Mouse (Mus musculus) Patski (cell line): ENCODE measurements at regions not wholly inside any gene's neighbourhood (a gene's known extent, or its start where the extent isn't known, plus 50 kb on each side); places are given as distances from the start of the nearest gene placed in this dataset.

Experiments used
- ATAC-seq: fragments of 100-300 bp; one replicate; pipeline ENCODE4 v1.8.0; 2021
- CTCF ChIA-PET: fragments of 350-600 bp; sonication (Branson Sonifier 250); formaldehyde crosslinking; loops from one replicate; lab custom pipeline; 2022; ENCODE audit warnings: inconsistent platforms; lab: Charles Lee
- POLR2A ChIA-PET: fragments of 350-600 bp; sonication (Branson Sonifier 250); formaldehyde crosslinking; loops from one replicate; lab custom pipeline; 2022; ENCODE audit warnings: antibody characterized with exemption, inconsistent platforms; lab: Charles Lee
- DNase-seq: peaks from one replicate; pipeline ENCODE4 v3.0.0-alpha.2; 2011; ENCODE audit warnings: low read depth, low spot score
- H3K27me3 ChIP-seq: fragments of 371-371 bp; one replicate; pipeline ENCODE4 v1.5.1; 2021
- CTCF ChIP-seq: fragments of 100-300 bp; IDR thresholded peaks from one replicate; pipeline ENCODE4 v1.5.1; 2021
- in situ Hi-C: fragments of 300-500 bp; cut with MboI; formaldehyde crosslinking; loops from 3 replicates; pipeline ENCODE4 v1.11.1; 2018; ENCODE audit warnings: low pct_unique_long_range_greater_than_20kb, mixed read lengths

DNA sequence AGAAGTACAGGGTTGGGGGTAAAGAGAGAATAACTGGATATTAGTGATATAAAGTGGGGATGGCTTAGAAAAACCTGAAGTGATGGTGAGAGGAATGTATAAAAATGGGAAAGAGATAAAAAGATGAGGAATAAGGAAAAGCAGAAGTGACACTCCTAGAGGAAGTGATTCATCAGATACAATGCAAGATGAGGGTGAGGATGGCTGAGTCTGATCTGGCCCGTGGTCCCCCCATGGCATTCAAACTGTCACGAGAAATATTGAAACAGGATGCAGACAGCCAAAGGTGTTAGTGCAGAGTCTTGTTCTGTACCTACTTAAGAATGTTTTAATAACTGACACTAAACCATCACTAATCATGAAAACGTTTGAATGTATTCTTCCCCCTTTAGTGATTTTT lies 56.2 kb upstream of the Kitl start:
- TF ChIP-seq CTCF: no peak
- in situ Hi-C loops: no loop called here
- POLR2A ChIA-PET: no interaction called here

DNA sequence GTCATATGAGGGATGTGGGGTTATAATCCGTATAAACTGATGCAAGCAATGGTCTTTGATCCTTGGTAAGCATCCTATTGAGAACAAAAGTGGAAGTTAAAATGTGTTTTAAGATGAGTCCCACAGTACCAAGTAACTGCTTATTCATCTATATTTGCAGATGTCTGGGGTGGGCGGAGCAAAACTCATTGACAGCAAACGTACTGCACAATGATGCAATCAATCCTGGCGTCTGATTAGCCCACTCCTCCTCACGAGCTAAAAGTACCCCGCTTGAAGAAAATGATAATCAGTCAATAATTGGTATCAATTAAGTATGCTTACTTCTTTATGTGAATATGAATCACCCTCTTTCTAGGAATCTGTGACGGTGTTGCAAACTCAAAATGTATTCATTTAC lies 62.9 kb upstream of the Kitl start:
- in situ Hi-C loops: no loop called here
- no peak for DNase-seq
- ChIA-PET POLR2A (no interaction called here), CTCF (interaction anchor here (1.3 kb wide), 1 partner anchor 35 kb away, joined by 4 read pairs; no protein-coding TSS in a partner anchor)
- H3K27me3 ChIP-seq: no peaks in the 10 kb centered on the region
- no peak for ATAC-seq
- no peak for TF ChIP-seq CTCF

More for the DNA sequence above, 56.2 kb upstream of the Kitl start:
- DNase-seq: no peak
- ATAC-seq: no peak
- H3K27me3 ChIP-seq: no peaks in the 10 kb centered on the region
- CTCF ChIA-PET: no interaction called here

DNA sequence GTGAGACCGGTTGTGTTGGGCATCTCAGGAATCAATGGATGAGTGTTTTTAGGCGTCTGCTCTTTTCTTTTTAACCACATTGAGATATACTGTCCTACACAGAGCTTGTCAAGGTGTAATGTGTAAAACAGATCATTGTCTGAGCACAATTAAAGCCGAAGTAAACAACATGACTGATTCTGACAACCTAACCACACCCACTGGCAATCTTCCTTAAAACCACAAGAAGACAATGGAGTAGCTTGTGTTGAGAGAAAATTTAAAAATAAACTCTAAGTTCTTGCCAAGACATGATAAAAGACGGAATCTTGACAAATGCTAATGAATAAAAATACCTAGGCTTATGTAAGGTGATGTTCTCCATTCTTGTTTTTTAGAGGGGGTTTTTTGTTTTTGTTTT lies 63.7 kb upstream of the Kitl start:
- DNase-seq: no peak

DNA sequence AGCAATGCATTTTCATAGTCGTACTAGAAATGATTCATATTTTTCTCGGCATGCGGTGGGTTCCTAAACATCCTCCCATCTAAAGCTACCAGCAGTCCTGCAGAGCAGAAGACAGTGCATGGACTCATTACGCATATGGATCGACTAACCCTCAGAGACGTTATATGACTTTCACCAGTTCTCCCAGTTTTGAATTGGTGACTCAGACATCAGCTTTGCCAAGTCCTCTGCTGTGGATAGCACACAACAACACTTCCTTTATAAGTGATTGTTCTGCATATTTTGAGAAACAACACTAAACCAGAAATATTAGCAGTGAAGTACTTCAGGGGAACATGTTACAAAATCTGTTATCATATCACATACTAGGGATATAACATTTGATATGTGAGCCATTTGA lies 64.1 kb upstream of the Kitl start:
- CTCF ChIA-PET: no interaction called here
- no peaks in the 10 kb centered on the region for H3K27me3 ChIP-seq
- DNase-seq (no peak), ATAC-seq (no peak)
- TF ChIP-seq CTCF: no peak
- in situ Hi-C loops: no loop called here
- POLR2A ChIA-PET: no interaction called here

More for the DNA sequence above, 63.7 kb upstream of the Kitl start:
- H3K27me3 ChIP-seq: no peaks in the 10 kb centered on the region
- in situ Hi-C loops: no loop called here
- POLR2A ChIA-PET: no interaction called here
- CTCF ChIA-PET: no interaction called here
- TF ChIP-seq CTCF: no peak
- ATAC-seq: no peak

DNA sequence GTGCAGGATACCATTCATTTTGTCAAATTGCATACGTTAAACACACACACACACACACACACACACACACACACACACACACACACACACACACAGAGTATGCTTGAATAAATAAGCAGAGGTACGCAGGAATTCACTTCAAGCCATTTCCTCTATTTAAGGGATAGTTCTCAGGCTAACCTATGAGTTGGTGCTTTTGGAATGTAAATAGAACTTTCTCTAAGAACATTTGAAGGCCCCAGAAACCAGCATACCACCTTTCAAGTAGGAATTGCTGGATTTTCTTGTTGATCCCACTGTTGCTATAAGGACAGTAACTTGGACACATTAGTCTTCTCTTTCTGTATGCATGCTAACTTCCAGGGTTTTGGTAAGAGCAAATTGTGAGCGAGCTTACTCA lies 66.7 kb upstream of the Kitl start:
- DNase-seq (no peak), ATAC-seq (peak; percentile 31)
- TF ChIP-seq CTCF: no peak
- no peaks in the 10 kb centered on the region for H3K27me3 ChIP-seq
- ChIA-PET CTCF (no interaction called here), POLR2A (interaction anchor here (0.7 kb wide), 2 partner anchors 13 to 78 kb away, joined by 5 to 6 read pairs; no protein-coding TSS in a partner anchor)
- in situ Hi-C loops: no loop called here

DNA sequence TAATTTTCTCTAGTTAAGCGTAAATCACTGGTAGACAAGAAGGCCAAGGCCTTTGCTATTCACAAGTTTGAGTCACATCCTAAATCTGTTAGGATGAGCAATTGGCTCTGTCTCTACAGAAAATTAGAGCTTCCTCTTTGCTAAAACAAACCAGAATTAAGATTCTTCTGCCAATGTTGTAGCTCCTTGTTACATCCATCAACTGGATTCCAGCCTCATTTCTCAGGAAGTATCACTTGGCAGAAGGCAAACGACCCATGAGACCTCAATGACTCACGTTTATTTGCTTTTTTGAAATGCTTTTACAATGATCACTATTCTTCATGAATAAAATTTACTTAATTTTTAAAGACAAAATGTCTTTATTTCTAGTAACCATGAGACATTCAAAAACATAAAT lies 70.0 kb upstream of the Kitl start:
- TF ChIP-seq CTCF: no peak
- DNase-seq (peak; percentile 28), ATAC-seq (peak; percentile 62)
- ChIA-PET CTCF (no interaction called here), POLR2A (no interaction called here)
- H3K27me3 ChIP-seq: no peaks in the 10 kb centered on the region
- in situ Hi-C loops: no loop called here

DNA sequence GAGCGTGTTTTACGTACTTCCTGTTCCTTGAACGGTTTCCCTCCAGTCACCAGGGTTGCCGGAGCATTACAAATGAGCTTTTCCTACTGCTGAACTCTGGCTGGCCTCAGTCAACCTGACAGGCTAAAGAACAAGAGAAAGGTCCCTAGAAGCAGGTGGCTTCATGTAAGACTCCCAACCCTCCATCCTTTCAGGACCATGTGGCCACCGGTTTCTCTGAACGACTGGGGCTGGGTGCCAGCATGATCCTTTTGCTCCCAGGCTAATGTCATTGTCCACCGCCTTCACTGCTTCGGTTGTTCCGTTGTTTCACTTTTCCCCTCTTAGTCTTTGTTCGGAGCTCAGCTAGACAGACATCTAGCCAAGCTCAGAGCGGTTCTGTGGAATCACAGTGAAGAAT lies 73.8 kb upstream of the Kitl start:
- ATAC-seq (no peak), DNase-seq (no peak)
- in situ Hi-C loops: no loop called here
- ChIA-PET POLR2A (no interaction called here), CTCF (no interaction called here)
- no peak for TF ChIP-seq CTCF
- H3K27me3 ChIP-seq: no peaks in the 10 kb centered on the region

DNA sequence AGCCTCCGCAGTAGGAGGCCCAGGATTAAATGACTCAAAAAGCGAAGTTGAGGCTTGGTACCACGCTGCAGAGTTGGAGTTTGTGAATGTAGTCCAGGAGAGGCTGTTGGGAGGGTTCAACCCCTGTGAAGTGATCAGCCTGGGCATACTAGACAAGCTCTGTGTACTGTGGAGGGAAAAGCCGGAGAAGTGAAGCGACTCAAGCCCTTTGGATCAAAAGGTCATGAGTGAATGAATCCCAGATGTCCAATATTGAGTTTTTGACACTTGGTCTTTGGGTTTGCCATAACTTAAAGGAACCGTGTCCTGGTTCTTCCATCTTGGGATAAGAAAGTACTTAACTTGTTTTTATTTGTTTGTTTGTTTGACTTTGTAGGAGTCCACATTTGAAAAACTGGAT lies 76.5 kb upstream of the Kitl start:
- DNase-seq (no peak), ATAC-seq (no peak)
- no peaks in the 10 kb centered on the region for H3K27me3 ChIP-seq
- ChIA-PET CTCF (interaction anchor here (1.9 kb wide), 1 partner anchor 20 kb away, joined by 4 read pairs; no protein-coding TSS in a partner anchor), POLR2A (no interaction called here)
- TF ChIP-seq CTCF: no peak
- in situ Hi-C loops: no loop called here

DNA sequence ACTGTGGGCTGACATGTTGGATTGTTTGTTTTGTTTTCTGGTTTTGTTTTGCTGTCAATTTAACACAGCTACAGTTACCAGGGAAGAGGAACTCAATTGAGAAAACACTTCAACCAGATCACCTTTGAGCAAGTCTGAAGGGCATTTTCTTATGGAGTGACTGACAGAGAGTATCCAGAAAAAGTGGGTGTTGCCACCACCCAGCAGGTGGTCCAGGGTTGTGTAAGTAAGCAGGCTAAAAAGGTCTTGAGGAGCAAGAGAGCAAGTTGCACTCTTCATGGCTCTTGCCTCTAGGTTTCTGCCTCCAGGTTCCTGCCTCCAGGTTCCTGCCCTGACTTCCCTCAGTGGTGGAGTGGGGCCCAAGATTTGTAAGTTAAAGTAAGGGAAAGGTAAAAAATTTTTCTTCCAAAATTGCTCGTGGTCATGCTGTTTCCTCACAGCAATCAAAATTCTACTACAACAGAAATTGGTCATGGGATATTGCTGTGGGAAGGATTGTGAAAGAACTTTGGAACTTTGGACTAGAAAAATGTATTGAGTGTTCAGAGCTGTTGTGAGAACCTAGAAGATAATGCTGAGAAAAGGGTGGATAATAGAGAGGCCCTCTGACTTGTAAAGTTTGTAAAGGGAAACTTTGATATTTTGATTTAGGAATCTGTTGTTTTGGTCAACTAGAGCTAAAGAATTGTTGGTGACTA lies 77.4 kb upstream of the Kitl start:
- CTCF ChIA-PET: interaction anchor here (1.9 kb wide), 1 partner anchor 19 kb away, joined by 4 read pairs; no protein-coding TSS in a partner anchor
- TF ChIP-seq CTCF: no peak
- no peaks in the 10 kb centered on the region for H3K27me3 ChIP-seq
- POLR2A ChIA-PET: no interaction called here
- DNase-seq (no peak), ATAC-seq (no peak)
- in situ Hi-C loops: no loop called here

DNA sequence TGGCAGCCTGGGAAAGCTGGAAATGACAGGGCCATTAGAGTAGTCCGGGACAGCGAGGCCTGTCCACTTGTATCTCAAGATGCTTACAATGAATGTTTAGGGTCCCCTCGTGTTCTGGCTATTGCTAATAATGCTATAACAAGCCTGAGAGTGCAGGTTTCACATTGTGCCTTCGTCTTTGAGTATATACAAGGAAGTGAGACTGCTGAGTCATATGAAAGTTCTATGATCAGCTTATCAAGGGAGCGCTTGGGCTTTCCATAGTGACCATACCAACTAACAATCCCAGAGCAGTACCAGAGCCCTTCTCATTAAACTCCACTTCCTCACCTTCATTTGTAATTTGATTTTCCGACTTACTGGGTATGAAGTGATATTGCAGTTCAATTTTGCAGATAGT lies 86.2 kb upstream of the Kitl start:
- DNase-seq (no peak), ATAC-seq (no peak)
- ChIA-PET POLR2A (no interaction called here), CTCF (no interaction called here)
- in situ Hi-C loops: no loop called here
- H3K27me3 ChIP-seq: no peaks in the 10 kb centered on the region
- TF ChIP-seq CTCF: no peak

DNA sequence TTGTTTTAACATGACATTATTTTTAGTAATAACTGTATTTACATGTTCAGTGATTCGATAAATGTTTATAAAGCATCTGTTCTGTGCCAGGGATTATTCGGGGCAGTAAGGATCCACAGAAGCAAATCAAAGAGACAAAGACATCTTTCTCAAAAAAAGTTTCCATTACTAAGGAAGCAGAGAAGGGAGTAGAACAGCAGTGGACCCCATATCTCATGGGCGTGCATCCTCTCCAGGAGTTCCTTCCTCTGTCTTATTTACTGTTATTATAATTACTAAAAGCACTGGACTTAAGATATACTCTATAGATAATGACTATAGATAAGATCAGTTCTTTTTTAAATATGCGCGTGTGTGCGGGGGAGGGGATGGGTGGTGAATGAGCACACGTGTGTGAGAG lies 87.5 kb upstream of the Kitl start:
- DNase-seq (no peak), ATAC-seq (no peak)
- in situ Hi-C loops: no loop called here
- ChIA-PET POLR2A (no interaction called here), CTCF (no interaction called here)
- H3K27me3 ChIP-seq: no peaks in the 10 kb centered on the region
- no peak for TF ChIP-seq CTCF
